Mouse (Mus musculus) E14TG2a.4 (cell line): Measurements from ENCODE around the gene Ear6.

Experiments used
- CTCF ChIP-seq: conservative IDR thresholded peaks from 2 replicates; pipeline ENCODE4 v1.5.1; 2014; ENCODE audit warnings: low read length
- NANOG ChIP-seq: IDR thresholded peaks from 2 replicates; pipeline ENCODE4 v1.6.1; 2014; ENCODE audit warnings: borderline replicate concordance, low read length, mixed read lengths
- POU5F1 ChIP-seq: IDR thresholded peaks from 2 replicates; pipeline ENCODE4 v1.6.1; 2014; ENCODE audit warnings: low read length, borderline replicate concordance

GRCm38 (mm10) chr14:51853399-51853798 lies at the start of gene Ear6:
- TF ChIP-seq CTCF = no peak
- no peak for TF ChIP-seq NANOG
- no peak for TF ChIP-seq POU5F1
